Mouse (Mus musculus) adrenal gland, adult 2 months (tissue): Measurements from ENCODE around the gene Ift122. TPM values are rescaled to one million over a fixed set of nuclear protein-coding genes. Genes with fewer than 3 reads are reported as not detected.

Experiments
- polyA plus RNA-seq: library from polyadenylated mRNA; depleted of rRNA; stranded (reverse); fragments of >200 nt; gene quantifications from 2 replicates; pipeline ENCODE4 v1.2.3, GENCODE M21; 2012; rRNA removed
- total RNA-seq, 2 experiments: library from RNA; stranded (reverse); gene quantifications; 2 replicates each; pipeline ENCODE4 v1.2.3; 2021

Ift122 gene
- total and polyA plus RNA-seq, 3 experiments = 16.1 to 17.6 (median 16.5) TPM

Other genes starting within 250 kb of the Ift122 start
- gene Raf1, start 176.8 kb upstream of the Ift122 start, total RNA-seq = 100 to 1,000 TPM in 1 of 2 experiments, 10 to 100 TPM in 1; 91.7 to 101 TPM
- 87.5 and 133 TPM in 2 replicates for gene Raf1, start 176.8 kb upstream of the Ift122 start, polyA plus RNA-seq
- gene Tmem40, start 91.1 kb upstream of the Ift122 start, total RNA-seq = under 1 TPM in 1 of 2 experiments, not detected in 1; 0.35 TPM
- not detected in 2 replicates for gene Tmem40, start 91.1 kb upstream of the Ift122 start, polyA plus RNA-seq
- gene Cand2, start 78.9 kb upstream of the Ift122 start, total RNA-seq = 10 to 100 TPM in 1 of 2 experiments, 1 to 10 TPM in 1; 8.9 to 16.1 TPM
- gene Cand2, start 78.9 kb upstream of the Ift122 start, polyA plus RNA-seq = 16.6 and 18.3 TPM in 2 replicates
- gene Rpl32, start 44.7 kb upstream of the Ift122 start, total RNA-seq = 1,000 to 10,000 TPM; 1,129 to 1,275 TPM
- 61.9 and 71.3 TPM in 2 replicates for gene Rpl32, start 44.7 kb upstream of the Ift122 start, polyA plus RNA-seq
- gene Efcab12, start 15.1 kb upstream of the Ift122 start, total RNA-seq = under 1 TPM; 0.66 to 0.75 TPM
- 0.06 and 0.13 TPM in 2 replicates for gene Efcab12, start 15.1 kb upstream of the Ift122 start, polyA plus RNA-seq
- 1 to 10 TPM; 1.9 to 2.7 TPM for gene Mbd4, start 99 bp upstream of the Ift122 start, total RNA-seq
- 0.49 and 0.65 TPM in 2 replicates for gene Mbd4, start 99 bp upstream of the Ift122 start, polyA plus RNA-seq
- gene Rho, start 78.3 kb downstream of the Ift122 start, total RNA-seq = under 1 TPM; 0.52 to 0.95 TPM
- 2.2 and 3.4 TPM in 2 replicates for gene Rho, start 78.3 kb downstream of the Ift122 start, polyA plus RNA-seq
- gene H1foo, start 91.5 kb downstream of the Ift122 start, total RNA-seq = not detected
- not detected in 2 replicates for gene H1foo, start 91.5 kb downstream of the Ift122 start, polyA plus RNA-seq
- gene Plxnd1, start 141.5 kb downstream of the Ift122 start, total RNA-seq = 100 to 1,000 TPM; 168 to 181 TPM
- 279 and 288 TPM in 2 replicates for gene Plxnd1, start 141.5 kb downstream of the Ift122 start, polyA plus RNA-seq